In the genomic region with DNA sequence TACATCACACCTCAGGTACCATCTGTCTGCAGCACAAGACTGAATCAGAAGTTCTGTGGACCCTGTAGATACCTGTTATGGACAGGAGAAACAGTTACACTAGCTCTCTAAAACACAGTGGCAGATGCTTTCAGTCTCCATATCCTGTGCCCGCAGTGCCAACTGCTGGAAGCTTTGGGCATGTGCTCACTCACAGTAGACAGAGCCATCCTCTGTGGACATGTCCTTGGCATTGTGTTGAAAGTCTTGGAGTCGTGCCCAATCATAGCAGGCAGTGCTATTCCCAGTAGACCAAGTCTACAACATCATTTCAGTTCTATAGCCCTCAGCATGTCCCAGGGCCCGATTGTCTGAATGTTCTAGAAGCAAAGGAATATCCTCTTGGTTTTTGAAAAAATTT, we compare ENCODE assay signal across 9 mouse cellular contexts.
DNase-seq lines count a peak whose midpoint lies in the region; ATAC-seq and TF ChIP-seq lines count a peak whose summit lies in the region.
"Had no signal": no experiment of that assay in that cellular context is flagged by ENCODE, and none has a peak within 500 bp of the region (broad histone marks: within the 10 kb centered on the region; RNA-seq: fewer than 3 reads in every experiment).

No protein-coding gene starts in this region.

- 81% methylated on average over 3 of the region's 3 CpGs for WGBS in hindbrain, embryonic 15.5 days
- WGBS in hindbrain, embryonic 10.5 days = 90% methylated on average over 3 of the region's 3 CpGs
- 78% methylated on average over 3 of the region's 3 CpGs for WGBS in midbrain, postnatal 0 days

- no peak overlapping the region for H3K4me2 ChIP-seq in hindbrain, embryonic 15.5 days
- H3K4me2 ChIP-seq in midbrain, postnatal 0 days (ENCODE audit: low read depth, low read length, poor library complexity, severe bottlenecking) = no peak overlapping the region
- H3K4me2 ChIP-seq: midbrain, embryonic 12.5 days had no signal

- H3K4me1 ChIP-seq in hindbrain, embryonic 15.5 days (replicated peaks) = 0 out of 2 replicates have a peak, but pooled peaks cover 2% of the 10 kb centered on the region
- H3K4me1 ChIP-seq in hindbrain, embryonic 10.5 days (replicated peaks) = peaks cover under 1% of the 10 kb centered on the region; the same call in 1 of the 2 replicates
- H3K4me1 ChIP-seq in midbrain, postnatal 0 days (ENCODE audit: insufficient read depth, low read length) = 0 out of 2 replicates have a peak, but pooled peaks cover under 1% of the 10 kb centered on the region
- H3K4me1 ChIP-seq: midbrain, embryonic 12.5 days had no signal

- TF ChIP-seq POLR2A in brain, embryonic 14.5 days (IDR thresholded peaks at IDR 0.05; ENCODE audit: borderline replicate concordance, extremely low read depth, insufficient read depth, insufficient read length, poor library complexity, severe bottlenecking) = no peak

- no peak overlapping the region for H3K27ac ChIP-seq in hindbrain, embryonic 15.5 days (replicated peaks)
- no peak overlapping the region for H3K27ac ChIP-seq in hindbrain, embryonic 10.5 days
- no peak overlapping the region for H3K27ac ChIP-seq in midbrain, postnatal 0 days (ENCODE audit: low read depth, low read length)
- H3K27ac ChIP-seq: midbrain, embryonic 12.5 days had no signal

- TF ChIP-seq CTCF in brain, embryonic 14.5 days (IDR thresholded peaks at IDR 0.05; ENCODE audit: borderline replicate concordance, extremely low read depth, insufficient read depth, insufficient read length) = peak; percentile 16; the same call in 1 of the 2 replicates
- peak; percentile 48 for TF ChIP-seq CTCF in midbrain, postnatal 0 days (IDR thresholded peaks at IDR 0.05)

- no peak overlapping the region for H3K4me3 ChIP-seq in hindbrain, embryonic 15.5 days
- no peak overlapping the region for H3K4me3 ChIP-seq in hindbrain, embryonic 10.5 days
- H3K4me3 ChIP-seq in midbrain, postnatal 0 days (ENCODE audit: low read depth, low read length) = no peak overlapping the region
- H3K4me3 ChIP-seq: midbrain, embryonic 12.5 days had no signal

- peak; percentile 72; the same call in 1 of the 2 replicates for ATAC-seq in hindbrain, embryonic 15.5 days (ENCODE audit: low FRiP score, low read depth)
- peak; percentile 60; the same call in 1 of the 2 replicates for ATAC-seq in midbrain, postnatal 0 days (ENCODE audit: low FRiP score)
- no peak for ATAC-seq in granulocyte monocyte progenitor cell, adult 5-6 weeks (replicated peaks; ENCODE audit: poor library complexity, severe bottlenecking)
- no peak for ATAC-seq in erythroblast, adult 5-6 weeks (replicated peaks; ENCODE audit: low FRiP score, poor library complexity, severe bottlenecking)

- no peaks in the 10 kb centered on the region for H3K27me3 ChIP-seq in hindbrain, embryonic 15.5 days
- no peaks in the 10 kb centered on the region for H3K27me3 ChIP-seq in hindbrain, embryonic 10.5 days (ENCODE audit: insufficient read depth, poor library complexity, severe bottlenecking)
- H3K27me3 ChIP-seq in midbrain, postnatal 0 days (ENCODE audit: insufficient read depth, low read length) = no peaks in the 10 kb centered on the region
- H3K27me3 ChIP-seq: midbrain, embryonic 12.5 days had no signal

- H3K9ac ChIP-seq in hindbrain, embryonic 15.5 days = no peak overlapping the region
- no peak overlapping the region for H3K9ac ChIP-seq in midbrain, postnatal 0 days (replicated peaks; ENCODE audit: low read length, poor library complexity, severe bottlenecking)
- H3K9ac ChIP-seq: midbrain, embryonic 12.5 days had no signal

- no peaks in the 10 kb centered on the region for H3K36me3 ChIP-seq in hindbrain, embryonic 15.5 days
- H3K36me3 ChIP-seq in hindbrain, embryonic 10.5 days = no peaks in the 10 kb centered on the region
- no peaks in the 10 kb centered on the region for H3K36me3 ChIP-seq in midbrain, postnatal 0 days (ENCODE audit: insufficient read depth, low read length)
- H3K36me3 ChIP-seq: midbrain, embryonic 12.5 days had no signal

- H3K9me3 ChIP-seq in hindbrain, embryonic 15.5 days = no peaks in the 10 kb centered on the region
- H3K9me3 ChIP-seq in hindbrain, embryonic 10.5 days = no peaks in the 10 kb centered on the region
- no peaks in the 10 kb centered on the region for H3K9me3 ChIP-seq in midbrain, postnatal 0 days (ENCODE audit: low read length)
- H3K9me3 ChIP-seq: midbrain, embryonic 12.5 days had no signal

- DNase-seq in hindbrain, embryonic 10.5 days (ENCODE audit: low spot score) = no peak
- peak; percentile 35 for DNase-seq in ovary, postnatal 36 days (ENCODE audit: low spot score)
- no peak for DNase-seq in ovary, postnatal 10 days (ENCODE audit: low spot score)
- DNase-seq in brain, embryonic 14.5 days (ENCODE audit: low read depth) = peak; percentile 61
- DNase-seq in midbrain, postnatal 0 days (ENCODE audit: low spot score) = peak; percentile 82

Comparison
In these comparisons a context has a peak if more than half of its experiments do, and no peak if none do; other contexts are left out.
1. DNase-seq: peak in ovary, postnatal 36 days (single experiment), brain, embryonic 14.5 days (single experiment) and midbrain, postnatal 0 days (single experiment); none in hindbrain, embryonic 10.5 days (single experiment) and ovary, postnatal 10 days (single experiment).
2. ATAC-seq: peak in hindbrain, embryonic 15.5 days (single experiment) and midbrain, postnatal 0 days (single experiment); none in granulocyte monocyte progenitor cell, adult 5-6 weeks (single experiment) and erythroblast, adult 5-6 weeks (single experiment).